Mouse (Mus musculus) heart, postnatal 36 days (tissue): Measurements from ENCODE around the gene Zdhhc24. TPM values are rescaled to one million over a fixed set of nuclear protein-coding genes. Genes with fewer than 3 reads are reported as not detected.

Experiments
- DNase-seq, 2 experiments: peaks; one replicate each; pipeline ENCODE4 v3.0.0; 2021 to 2022
- intact Hi-C: fragments of 180-260 bp; cut with DNase I; formaldehyde crosslinking; loops from one replicate; pipeline ENCODE4 v1.15.1; 2025
- total RNA-seq, 2 experiments: library from RNA; stranded (reverse); gene quantifications; 2 replicates each; pipeline ENCODE4 v1.2.3; 2021

Gene Zdhhc24
- total RNA-seq, 2 experiments from 2014 or later = 3.2 to 3.4 TPM

- intact Hi-C loops = loop anchor here (5.0 kb wide), 1 partner anchor 51 kb away; the partner anchor contains the start of gene Dpp3
- no peak for DNase-seq
Measured at GRCm38 (mm10) chr19:4876241-4876640, 2.2 kb upstream of the Zdhhc24 start.

- intact Hi-C loops = loop anchor here (5.0 kb wide), 1 partner anchor 51 kb away; the partner anchor contains the start of gene Dpp3
- DNase-seq = no peak
Measured at GRCm38 (mm10) chr19:4876755-4877154, 1.7 kb upstream of the Zdhhc24 start.

- DNase-seq = peak; percentile 28 to 31
- intact Hi-C loops = loop anchor here (2.0 to 5.0 kb wide), 2 partner anchors 39 to 50 kb away; partner anchors contain the start of genes Ccdc87, Ccs and Dpp3
Measured at GRCm38 (mm10) chr19:4877785-4878184, 683 bp upstream of the Zdhhc24 start, which contains the start of gene Actn3. Gene Actn3 (minus strand): TSS chr19:4877909.

- intact Hi-C loops = loop anchor here (2.0 to 5.0 kb wide), 2 partner anchors 41 to 48 kb away; partner anchors contain the start of genes Ccdc87, Ccs and Dpp3
- DNase-seq = no peak
Measured at GRCm38 (mm10) chr19:4879324-4879703, 846 bp downstream of the Zdhhc24 start.

DNA sequence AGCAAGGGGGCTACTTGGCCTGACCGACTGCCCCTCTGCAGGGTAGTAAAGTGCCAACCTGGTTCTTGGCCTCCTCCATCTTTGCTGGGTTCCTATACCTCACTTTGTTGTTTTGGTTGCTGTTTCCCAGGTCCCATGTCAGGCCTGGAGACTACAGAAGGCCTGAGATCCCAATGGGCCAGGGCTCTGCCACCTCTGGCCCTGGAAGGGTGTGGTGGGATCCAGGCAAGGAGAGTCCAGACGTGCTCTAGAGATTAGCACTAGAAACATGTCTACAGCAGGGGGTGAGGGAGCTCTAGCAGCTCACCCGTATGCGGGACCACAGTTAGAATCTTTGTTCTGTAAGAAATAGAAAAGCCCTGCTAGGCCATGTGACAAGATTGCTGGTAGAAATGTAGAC is 5.5 kb downstream of the Zdhhc24 start:
- intact Hi-C loops = no loop called here
- DNase-seq = no peak

DNA sequence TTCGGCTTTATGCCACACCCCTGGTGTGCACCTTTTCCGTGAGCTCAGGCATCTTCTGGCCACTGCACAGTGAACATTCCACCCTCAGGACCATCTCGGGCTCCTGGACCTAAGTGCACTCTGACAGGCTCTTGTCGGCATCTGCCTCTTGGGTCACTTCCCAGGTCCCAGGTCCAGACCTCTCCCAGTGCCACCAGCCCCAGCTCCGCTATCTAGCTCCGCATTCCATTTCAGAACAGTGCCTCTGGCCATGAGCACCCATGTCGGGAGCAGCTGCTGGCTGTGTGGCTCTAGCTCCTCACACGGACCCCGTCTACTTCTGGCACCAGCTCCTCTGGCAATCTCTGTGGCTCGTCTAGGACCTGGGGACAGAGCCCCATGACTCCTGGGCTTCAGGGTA is 11.3 kb downstream of the Zdhhc24 start:
- intact Hi-C loops = no loop called here
- DNase-seq = no peak

DNA sequence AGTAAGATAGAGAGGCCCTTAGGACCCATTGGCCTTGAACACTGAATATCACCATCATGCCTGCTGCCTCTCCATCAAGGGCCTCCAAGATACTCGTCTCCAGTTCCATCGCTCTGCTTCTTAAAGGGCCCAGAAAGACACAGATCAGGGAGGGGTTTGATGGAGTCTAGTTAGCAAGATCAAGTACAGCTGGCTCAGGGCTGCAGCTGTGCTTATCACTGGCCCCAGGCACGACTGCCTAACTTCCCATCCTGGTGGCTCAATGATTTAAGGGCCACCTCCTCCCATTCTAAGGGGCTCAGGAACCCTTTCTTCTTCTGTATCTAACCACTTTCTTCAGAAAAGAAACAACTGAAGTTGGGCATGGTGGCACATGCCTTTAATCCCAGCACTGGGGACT is 13.3 kb downstream of the Zdhhc24 start:
- intact Hi-C loops = no loop called here

GRCm38 (mm10) chr19:4896780-4897520 is 18.5 kb downstream of the Zdhhc24 start:
- no peak for DNase-seq
- intact Hi-C loops = no loop called here

More for the DNA sequence above, 13.3 kb downstream of the Zdhhc24 start:
- no peak for DNase-seq

- intact Hi-C loops = no loop called here
- DNase-seq = no peak
Measured at GRCm38 (mm10) chr19:4898972-4899371, 20.5 kb downstream of the Zdhhc24 start.

DNA sequence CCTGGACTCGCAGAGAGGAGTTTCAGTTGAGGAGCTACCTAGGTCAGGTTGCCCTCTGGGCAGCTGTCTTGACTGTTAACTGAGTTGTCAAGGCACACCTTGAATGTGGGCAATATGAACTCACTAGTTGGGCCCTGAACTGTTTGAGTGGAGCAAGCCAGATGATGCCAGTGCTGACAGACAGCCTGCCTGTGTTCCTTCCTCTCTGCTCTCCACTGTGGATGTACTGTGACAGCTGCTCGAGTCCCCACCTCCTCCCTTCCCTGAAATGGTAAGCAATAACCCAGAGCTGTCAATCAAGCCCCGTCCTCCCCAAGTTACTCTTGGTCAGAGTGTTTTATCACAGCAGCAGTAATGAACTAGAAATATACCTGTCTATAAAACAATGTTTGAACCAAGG is 21.4 kb downstream of the Zdhhc24 start:
- no peak for DNase-seq
- intact Hi-C loops = no loop called here

DNA sequence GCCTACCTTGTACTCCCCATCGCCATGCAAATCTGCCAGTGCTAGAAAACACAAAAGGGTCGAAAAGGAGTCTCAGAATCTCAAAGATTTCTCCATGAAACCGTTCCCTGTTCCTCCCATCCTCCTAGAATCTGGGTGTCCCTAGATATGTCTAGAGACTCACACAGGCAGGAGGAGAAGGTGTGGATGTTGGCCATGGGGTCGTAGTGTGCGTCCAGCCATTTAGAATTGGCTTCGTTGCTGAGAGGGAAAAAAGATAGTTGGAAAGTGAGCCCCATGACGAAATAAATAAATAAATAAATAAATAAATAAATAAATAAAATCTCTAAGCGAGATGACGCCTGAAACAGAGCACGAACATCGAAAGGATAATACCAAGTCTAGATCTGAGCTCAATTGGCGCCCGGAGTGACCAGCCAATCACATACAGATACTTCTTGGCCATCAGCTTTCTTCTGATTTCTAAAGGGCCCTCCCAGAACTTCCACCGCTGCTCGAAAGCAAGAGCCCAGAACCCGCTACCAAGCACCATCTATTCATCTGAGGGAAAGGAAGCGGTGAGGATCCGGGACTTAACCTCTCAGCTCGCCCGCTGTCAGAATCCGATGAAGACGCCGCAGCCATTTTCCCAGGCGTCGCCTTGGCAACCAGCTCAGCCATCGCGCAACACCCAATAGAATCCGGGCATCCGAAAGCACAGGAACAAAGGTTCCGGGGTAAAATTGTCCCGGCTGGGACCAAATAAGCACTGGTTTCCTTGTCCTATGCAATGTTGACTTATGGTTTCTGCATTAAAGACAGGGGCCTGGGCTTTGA is 27.7 kb downstream of the Zdhhc24 start, which contains the start of gene Bbs1:
Gene Bbs1, minus strand, starts transcription at position 650 of the 816 bp plus-strand sequence.
- intact Hi-C loops = no loop called here

GRCm38 (mm10) chr19:4908107-4908506 is 29.6 kb downstream of the Zdhhc24 start:
- intact Hi-C loops = loop anchor here (2.0 kb wide), 1 partner anchor 151 kb away; the partner anchor contains the start of gene Rbm4b
- no peak for DNase-seq

More for the DNA sequence above, 27.7 kb downstream of the Zdhhc24 start, which contains the start of gene Bbs1:
- DNase-seq = peak; percentile 82 to 84

- intact Hi-C loops = loop anchor here (2.0 kb wide), 1 partner anchor 153 kb away; the partner anchor contains the start of gene Rbm4b
- DNase-seq = no peak
Measured at GRCm38 (mm10) chr19:4909376-4909775, 30.9 kb downstream of the Zdhhc24 start.

DNA sequence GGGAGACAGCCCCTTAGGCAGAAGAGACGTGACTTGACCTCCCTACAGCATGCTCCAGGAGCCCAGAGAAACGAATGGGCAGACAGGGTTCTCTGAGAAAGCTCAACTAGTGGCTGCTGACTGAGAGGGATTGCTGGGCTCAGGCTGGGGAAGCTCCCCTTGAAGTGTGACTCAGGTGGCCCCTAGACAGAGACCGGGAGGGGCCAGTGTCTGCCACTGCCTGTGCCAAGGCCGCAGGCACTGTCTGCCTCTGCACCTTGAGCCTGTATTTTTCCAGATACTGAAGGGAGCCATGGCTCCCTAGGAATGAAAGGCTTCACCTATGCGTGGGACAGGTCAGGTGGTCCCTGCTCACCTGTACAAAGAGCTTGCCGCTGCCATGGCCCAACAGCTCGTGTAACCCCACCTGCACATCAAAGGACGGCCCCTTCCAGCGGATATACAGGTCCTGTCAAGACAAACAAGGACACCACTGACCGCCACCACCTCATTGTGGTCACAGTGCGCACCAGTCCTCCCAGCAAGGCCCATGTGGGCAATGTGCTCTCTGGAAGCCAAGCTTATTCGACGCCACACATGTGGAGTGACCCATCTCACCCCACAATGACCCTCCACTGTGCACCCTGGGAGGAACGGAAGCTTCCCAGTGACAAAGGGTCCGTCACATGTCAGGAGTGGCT is 37.6 kb downstream of the Zdhhc24 start:
- intact Hi-C loops = no loop called here
- DNase-seq = no peak

DNA sequence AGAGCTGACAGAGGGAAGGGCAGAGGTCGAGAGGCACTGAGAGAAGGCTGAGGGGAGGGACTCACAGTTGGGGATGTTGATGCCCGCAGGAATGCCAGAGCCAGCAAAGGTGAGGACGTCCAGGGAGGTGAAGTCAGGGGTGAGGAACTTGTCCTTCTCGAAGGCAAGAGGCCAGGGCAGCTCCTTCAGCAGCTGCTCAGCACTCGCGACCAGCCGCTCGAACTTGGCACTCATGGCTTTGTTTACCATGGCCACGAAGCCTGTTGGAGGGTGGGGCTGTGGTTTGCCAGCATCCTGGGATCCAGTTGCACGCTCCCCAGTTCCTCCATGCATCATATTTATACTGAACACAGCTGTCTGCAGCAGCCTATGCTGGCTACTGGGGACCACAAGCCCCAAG is 38.4 kb downstream of the Zdhhc24 start:
- no peak for DNase-seq
- intact Hi-C loops = no loop called here

DNA sequence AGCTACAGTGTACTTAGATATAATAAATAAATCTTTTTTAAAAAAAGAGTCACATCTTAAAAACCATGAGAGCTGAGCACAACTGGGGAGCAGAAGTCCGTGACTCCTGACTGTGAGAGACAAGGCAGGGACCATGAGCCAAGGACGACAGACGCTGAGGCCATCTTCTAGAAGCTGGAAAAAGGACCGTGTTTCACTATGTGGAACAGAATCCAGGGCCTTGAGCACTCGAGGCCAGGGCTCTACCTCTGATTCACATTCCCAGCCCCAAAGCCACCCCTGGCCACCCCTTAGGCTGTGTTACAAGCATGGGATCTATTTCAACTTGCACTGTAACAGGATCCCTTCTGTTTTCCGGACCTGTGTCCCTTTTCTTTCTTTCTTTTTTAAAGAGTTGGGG is 41.2 kb downstream of the Zdhhc24 start:
- intact Hi-C loops = no loop called here
- DNase-seq = no peak

DNA sequence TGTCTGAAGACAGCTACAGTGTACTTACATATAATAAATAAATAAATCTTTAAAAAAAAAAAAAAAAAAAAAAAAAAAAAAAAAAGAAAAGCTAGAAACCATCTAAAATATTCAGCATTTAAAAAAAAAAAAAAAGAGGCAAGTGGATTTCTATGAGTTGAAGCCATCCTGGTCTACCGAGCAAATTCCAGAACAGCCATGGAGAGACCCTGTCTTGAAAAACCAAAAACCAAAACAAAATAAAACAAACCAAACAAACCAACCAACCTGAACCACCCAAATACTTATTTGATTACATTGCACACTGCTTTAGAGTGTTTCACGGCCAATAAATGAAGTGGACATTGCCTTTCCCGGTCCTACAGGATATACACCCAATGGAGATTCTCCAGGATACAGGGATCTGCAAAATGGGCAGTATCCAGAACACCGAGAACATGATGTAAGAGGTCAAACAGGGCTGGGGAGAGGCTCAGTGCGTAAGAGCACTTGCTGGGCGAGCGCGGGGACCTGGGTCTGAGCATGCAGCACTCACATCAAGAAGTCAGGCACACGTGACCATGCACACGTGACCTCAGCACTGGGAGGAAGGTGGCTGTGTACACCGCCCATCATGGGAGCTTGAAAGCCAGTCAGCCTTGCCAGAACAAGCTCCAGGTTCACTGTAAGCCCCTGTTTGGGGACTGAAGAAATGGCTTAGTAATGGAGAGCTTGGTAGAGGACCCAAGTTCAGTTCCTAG is 46.8 kb downstream of the Zdhhc24 start:
- DNase-seq = no peak
- intact Hi-C loops = loop anchor here (5.0 kb wide), 2 partner anchors 48 to 88 kb away; partner anchors contain the start of genes Actn3, Ccdc87, Ccs and Zdhhc24

GRCm38 (mm10) chr19:4927904-4928531 is 49.5 kb downstream of the Zdhhc24 start, which contains the start of gene Dpp3:
Gene Dpp3 (minus strand): TSS chr19:4928287.
- DNase-seq = peak; percentile 98
- intact Hi-C loops = loop anchor here (1.0 to 5.0 kb wide), 3 partner anchors 34 to 91 kb away; partner anchors contain the start of genes Actn3, Ccdc87, Ccs and Mrpl11

GRCm38 (mm10) chr19:4928781-4929180 is 50.3 kb downstream of the Zdhhc24 start:
- intact Hi-C loops = loop anchor here (5.0 kb wide), 2 partner anchors 51 to 91 kb away; partner anchors contain the start of genes Actn3, Ccdc87, Ccs and Zdhhc24
- DNase-seq = peak; percentile 24 to 25
